Mouse (Mus musculus) T-cell, adult 2 months (primary cell): ENCODE measurements around the gene Zfp513.

ENCODE experiments used
- DNase-seq: peaks from one replicate; pipeline ENCODE4 v3.0.0; 2022; ENCODE audit warnings: low spot score

The Zfp513 gene

GRCm38 (mm10) chr5:31199893-31200292 lies 2.2 kb downstream of the Zfp513 start:
- DNase-seq: no peak

GRCm38 (mm10) chr5:31199321-31199892 lies 2.7 kb downstream of the Zfp513 start:
- DNase-seq: no peak

- DNase-seq: no peak
Observed at GRCm38 (mm10) chr5:31198616-31199320, 3.3 kb downstream of the Zfp513 start.

- DNase-seq: no peak
Observed at GRCm38 (mm10) chr5:31198170-31198569, 3.9 kb downstream of the Zfp513 start.

- DNase-seq: no peak
Observed at GRCm38 (mm10) chr5:31197072-31197471, 5.0 kb downstream of the Zfp513 start.

- no peak for DNase-seq
Observed at GRCm38 (mm10) chr5:31196207-31196606, 5.9 kb downstream of the Zfp513 start.

GRCm38 (mm10) chr5:31195671-31196070 lies 6.4 kb downstream of the Zfp513 start:
- no peak for DNase-seq

GRCm38 (mm10) chr5:31194486-31195485 lies 7.3 kb downstream of the Zfp513 start:
- DNase-seq: no peak

GRCm38 (mm10) chr5:31193631-31194281 lies 8.3 kb downstream of the Zfp513 start:
- no peak for DNase-seq

- DNase-seq: peak; percentile 99
Observed at GRCm38 (mm10) chr5:31192939-31193630, 9.0 kb downstream of the Zfp513 start, which contains the start of the genes Snx17 and Eif2b4. Snx17 (plus strand) TSS chr5:31193227. Eif2b4 (minus strand) TSS chr5:31193430.

- no peak for DNase-seq
Observed at GRCm38 (mm10) chr5:31192045-31192938, 9.8 kb downstream of the Zfp513 start.

- no peak for DNase-seq
Observed at GRCm38 (mm10) chr5:31190201-31190600, 11.9 kb downstream of the Zfp513 start.

GRCm38 (mm10) chr5:31188223-31188840 lies 13.8 kb downstream of the Zfp513 start:
- peak; percentile 35 for DNase-seq

- DNase-seq: no peak
Observed at GRCm38 (mm10) chr5:31183678-31184077, 18.4 kb downstream of the Zfp513 start.

- DNase-seq: no peak
Observed at GRCm38 (mm10) chr5:31181183-31181770, 20.8 kb downstream of the Zfp513 start.

GRCm38 (mm10) chr5:31179766-31180630 lies 22.1 kb downstream of the Zfp513 start, which contains the start of the genes Gm29609 and Gtf3c2:
Gm29609 (minus strand) TSS chr5:31179911.
Gtf3c2 (minus strand) TSS chr5:31180144.
- peak; percentile 98 for DNase-seq

- no peak for DNase-seq
Observed at GRCm38 (mm10) chr5:31179301-31179765, 22.8 kb downstream of the Zfp513 start.

GRCm38 (mm10) chr5:31168630-31169029 lies 33.5 kb downstream of the Zfp513 start:
- DNase-seq: no peak
